Mouse (Mus musculus) layer of hippocampus, adult 8-10 months (tissue): ENCODE results near the gene Pex13. TPM values are rescaled to one million over a fixed set of nuclear protein-coding genes. Genes with fewer than 3 reads are reported as not detected.
"Not testable (repeated sequence)": the region's sequence is repeated elsewhere in the genome, so short reads cannot be mapped to it uniquely, and the experiment has no call there.

Source experiments
- DNase-seq, 2 experiments: peaks; one replicate each; pipeline ENCODE4 v3.0.0; 2022; ENCODE audit warnings: low spot score in 2 of 2
- total RNA-seq, 4 experiments: library from RNA; stranded (reverse); gene quantifications; 2 replicates each; pipeline ENCODE4 v1.2.4; 2022

Gene Pex13
- total RNA-seq, 4 experiments from 2014 or later = 21.4 to 30.5 (median 26.0) TPM

GRCm38 (mm10) chr11:23647835-23648234 lies 17.9 kb downstream of the Pex13 start:
- no peak for DNase-seq

GRCm38 (mm10) chr11:23647431-23647830 lies 18.3 kb downstream of the Pex13 start:
- no peak for DNase-seq

GRCm38 (mm10) chr11:23634573-23634972 lies 31.2 kb downstream of the Pex13 start:
- no peak for DNase-seq

- DNase-seq = no peak
These were observed 31.9 kb downstream of the Pex13 start for GRCm38 (mm10) chr11:23633879-23634215.

GRCm38 (mm10) chr11:23632945-23633878 lies 32.5 kb downstream of the Pex13 start, which contains the start of gene 0610010F05Rik:
Gene 0610010F05Rik (minus strand): TSS chr11:23633639.
- DNase-seq = peak; percentile 61 to 68

- no peak for DNase-seq
These were observed 35.1 kb downstream of the Pex13 start for GRCm38 (mm10) chr11:23630664-23631063.

- no peak for DNase-seq
These were observed 46.8 kb downstream of the Pex13 start for GRCm38 (mm10) chr11:23618995-23619394.

- no peak for DNase-seq
These were observed 51.2 kb downstream of the Pex13 start for GRCm38 (mm10) chr11:23614546-23614945.

- DNase-seq = not testable (repeated sequence)
These were observed 58.5 kb downstream of the Pex13 start for GRCm38 (mm10) chr11:23607291-23607690.

Other genes starting within 250 kb of the Pex13 start
- 10 to 100 TPM; 40.8 to 55.9 (median 48.0) TPM for gene Ahsa2, start 167.9 kb downstream of the Pex13 start, total RNA-seq
- under 1 TPM in 1 of 4 experiments, not detected in 3; 0.77 TPM for gene 1700093K21Rik, start 144.8 kb downstream of the Pex13 start, total RNA-seq
- gene 0610010F05Rik, start 32.3 kb downstream of the Pex13 start, total RNA-seq = 10 to 100 TPM; 28.6 to 31.1 (median 30.5) TPM
- gene Pus10, start 285 bp downstream of the Pex13 start, total RNA-seq = 10 to 100 TPM; 18.1 to 22.4 (median 20.3) TPM
- gene Rel, start 105.0 kb upstream of the Pex13 start, total RNA-seq = 1 to 10 TPM; 3.0 to 3.8 (median 3.5) TPM
- 10 to 100 TPM; 19.0 to 24.0 (median 21.4) TPM for gene Papolg, start 229.3 kb upstream of the Pex13 start, total RNA-seq